Mouse (Mus musculus): ENCODE data around the gene Cryba1. TPM values are rescaled to one million over a fixed set of nuclear protein-coding genes. Genes with fewer than 3 reads are reported as not detected.

Gene Cryba1
- total and polyA plus RNA-seq, 2 experiments: not detected

DNA sequence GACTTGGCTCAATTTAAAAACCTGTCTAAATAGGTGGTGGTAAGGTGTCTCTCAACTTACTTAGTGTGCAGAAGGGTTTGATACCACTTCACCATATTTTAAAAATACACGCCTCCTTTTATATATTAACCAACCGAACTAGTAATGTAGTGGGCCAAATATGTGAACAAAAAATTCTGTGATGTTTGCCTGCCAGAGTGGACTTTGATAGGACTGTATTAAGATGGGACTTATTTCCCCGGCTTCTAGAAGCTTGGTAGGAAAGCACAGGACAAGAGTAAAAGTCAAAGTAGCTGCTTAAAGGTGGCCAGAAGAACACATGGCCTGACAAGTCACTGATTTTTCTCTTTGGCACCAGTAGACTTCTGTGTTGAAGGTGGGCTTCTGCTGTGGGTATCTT, 11.3 kb downstream of the Cryba1 start:
- H3K4me1 ChIP-seq (ENCODE audit: control insufficient read depth, insufficient read depth, low read length): peaks cover 3% of the 10 kb centered on the region; the same call in 1 of the 2 replicates
- WGBS: 38% methylated on average over 3 of the region's 3 CpGs
- no peaks in the 10 kb centered on the region for H3K27me3 ChIP-seq (ENCODE audit: control insufficient read depth, insufficient read depth, low read length)
- no peak overlapping the region for H3K9ac ChIP-seq (ENCODE audit: low read depth, low read length)
- no peak overlapping the region for H3K27ac ChIP-seq (replicated peaks; ENCODE audit: insufficient read depth, low read depth, low read length)
- no peak overlapping the region for H3K4me3 ChIP-seq (ENCODE audit: insufficient read depth, low read depth, low read length)
- TF ChIP-seq CTCF (IDR thresholded peaks at IDR 0.05; ENCODE audit: low read depth, low read length) (no peak), POLR2A (IDR thresholded peaks at IDR 0.05; ENCODE audit: extremely low read depth, insufficient read depth, low read length) (no peak)
- peak; percentile 31 for DNase-seq (ENCODE audit: extremely low read depth, low read depth, low spot score)
- H3K36me3 ChIP-seq (ENCODE audit: control insufficient read depth, insufficient read depth, low read length): peaks cover 27% of the 10 kb centered on the region
- no peaks in the 10 kb centered on the region; the same call in 1 of the 2 replicates for H3K79me2 ChIP-seq (ENCODE audit: control insufficient read depth, insufficient read depth, low read length)

DNA sequence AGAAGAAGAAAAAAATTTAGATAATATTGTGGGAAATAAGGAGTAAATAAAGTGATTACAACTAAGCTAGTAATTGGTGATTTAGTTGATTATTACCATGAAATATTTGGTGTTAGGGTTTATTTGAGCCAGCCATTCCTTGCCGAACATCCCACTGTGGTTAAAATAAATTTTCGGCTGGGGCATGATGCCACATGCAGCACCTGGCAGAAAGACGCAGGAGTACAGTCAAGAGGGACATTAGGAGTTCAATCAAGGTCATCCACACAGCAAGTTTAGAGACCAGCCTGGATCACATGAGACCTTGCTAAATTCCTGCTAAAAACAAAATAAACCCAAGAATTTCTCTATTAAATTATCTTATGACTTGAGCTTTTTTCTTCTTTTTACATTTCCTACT, 16.0 kb downstream of the Cryba1 start:
- DNase-seq (ENCODE audit: extremely low read depth, low read depth, low spot score): peak; percentile 31
- Histone ChIP-seq H3K27me3 (ENCODE audit: control insufficient read depth, insufficient read depth, low read length) (no peaks in the 10 kb centered on the region), H3K9ac (ENCODE audit: low read depth, low read length) (no peak overlapping the region), H3K4me1 (ENCODE audit: control insufficient read depth, insufficient read depth, low read length) (peaks cover 3% of the 10 kb centered on the region; the same call in 1 of the 2 replicates), H3K4me3 (ENCODE audit: insufficient read depth, low read depth, low read length) (no peak overlapping the region), H3K36me3 (ENCODE audit: control insufficient read depth, insufficient read depth, low read length) (peaks cover 44% of the 10 kb centered on the region), H3K79me2 (ENCODE audit: control insufficient read depth, insufficient read depth, low read length) (no peaks in the 10 kb centered on the region; the same call in 1 of the 2 replicates), H3K27ac (replicated peaks; ENCODE audit: insufficient read depth, low read depth, low read length) (no peak overlapping the region)
- WGBS: 25% methylated on average over 3 of the region's 3 CpGs
- TF ChIP-seq POLR2A (IDR thresholded peaks at IDR 0.05; ENCODE audit: extremely low read depth, insufficient read depth, low read length): no peak
- no peak for TF ChIP-seq CTCF (IDR thresholded peaks at IDR 0.05; ENCODE audit: low read depth, low read length)

DNA sequence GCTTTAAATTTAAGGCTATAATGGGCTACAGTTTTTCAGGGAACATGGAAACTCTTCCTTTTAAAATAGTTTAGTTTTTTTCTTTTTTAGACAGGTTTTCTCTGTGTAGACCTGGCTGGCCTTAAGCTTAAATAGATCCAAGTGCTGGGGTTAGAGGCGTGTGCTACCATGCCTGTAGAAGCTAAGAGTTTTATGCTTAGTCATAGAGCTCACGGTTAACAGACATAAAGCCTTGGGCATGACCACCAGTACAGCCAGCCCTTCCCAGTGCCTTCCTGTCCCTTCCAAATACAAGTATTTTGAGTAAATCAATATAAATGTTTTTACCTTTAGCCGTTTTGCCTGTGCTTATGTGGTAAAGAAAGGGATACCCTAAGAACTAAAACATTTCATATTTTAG, 19.2 kb downstream of the Cryba1 start:
- peaks cover 4% of the 10 kb centered on the region for H3K4me1 ChIP-seq (ENCODE audit: control insufficient read depth, insufficient read depth, low read length)
- H3K36me3 ChIP-seq (ENCODE audit: control insufficient read depth, insufficient read depth, low read length): peaks cover 33% of the 10 kb centered on the region
- no peak overlapping the region for H3K9ac ChIP-seq (ENCODE audit: low read depth, low read length)
- TF ChIP-seq CTCF (IDR thresholded peaks at IDR 0.05; ENCODE audit: low read depth, low read length): no peak
- TF ChIP-seq POLR2A (IDR thresholded peaks at IDR 0.05; ENCODE audit: extremely low read depth, insufficient read depth, low read length): no peak
- 78% methylated on average over 3 of the region's 3 CpGs for WGBS
- no peak overlapping the region for H3K27ac ChIP-seq (replicated peaks; ENCODE audit: insufficient read depth, low read depth, low read length)
- no peaks in the 10 kb centered on the region; the same call in 1 of the 2 replicates for H3K79me2 ChIP-seq (ENCODE audit: control insufficient read depth, insufficient read depth, low read length)
- no peak overlapping the region for H3K4me3 ChIP-seq (ENCODE audit: insufficient read depth, low read depth, low read length)
- H3K27me3 ChIP-seq (ENCODE audit: control insufficient read depth, insufficient read depth, low read length): no peaks in the 10 kb centered on the region
- no peak for DNase-seq (ENCODE audit: extremely low read depth, low read depth, low spot score)

DNA sequence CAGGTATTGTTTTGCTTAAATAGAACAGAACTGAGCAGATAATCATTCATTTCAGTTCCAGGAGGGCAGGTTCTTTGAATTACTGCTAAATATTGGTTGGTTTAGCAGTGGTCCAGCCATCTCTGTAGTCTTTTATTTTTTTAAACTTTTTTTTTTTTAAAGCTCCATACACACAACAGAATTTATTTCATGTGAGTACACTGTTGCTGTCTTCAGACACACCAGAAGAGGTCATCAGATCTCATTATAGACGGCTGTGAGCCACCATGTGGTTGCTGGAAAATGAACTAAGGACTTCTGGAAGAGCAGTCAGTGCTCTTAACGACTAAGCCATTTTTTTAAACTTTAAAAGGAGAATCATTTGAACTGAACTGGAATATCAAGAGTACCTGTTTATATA, 27.9 kb downstream of the Cryba1 start:
- peaks cover 7% of the 10 kb centered on the region; the same call in 1 of the 2 replicates for H3K4me1 ChIP-seq (ENCODE audit: control insufficient read depth, insufficient read depth, low read length)
- H3K36me3 ChIP-seq (ENCODE audit: control insufficient read depth, insufficient read depth, low read length): peaks cover 38% of the 10 kb centered on the region
- WGBS: 9% methylated on average over 2 of the region's 2 CpGs
- no peak overlapping the region for H3K9ac ChIP-seq (ENCODE audit: low read depth, low read length)
- no peak overlapping the region for H3K27ac ChIP-seq (replicated peaks; ENCODE audit: insufficient read depth, low read depth, low read length)
- DNase-seq (ENCODE audit: extremely low read depth, low read depth, low spot score): no peak
- peaks cover 11% of the 10 kb centered on the region; the same call in 1 of the 2 replicates for H3K79me2 ChIP-seq (ENCODE audit: control insufficient read depth, insufficient read depth, low read length)
- no peaks in the 10 kb centered on the region for H3K27me3 ChIP-seq (ENCODE audit: control insufficient read depth, insufficient read depth, low read length)
- no peak for TF ChIP-seq CTCF (IDR thresholded peaks at IDR 0.05; ENCODE audit: low read depth, low read length)
- TF ChIP-seq POLR2A (IDR thresholded peaks at IDR 0.05; ENCODE audit: extremely low read depth, insufficient read depth, low read length): no peak
- H3K4me3 ChIP-seq (ENCODE audit: insufficient read depth, low read depth, low read length): no peak overlapping the region

DNA sequence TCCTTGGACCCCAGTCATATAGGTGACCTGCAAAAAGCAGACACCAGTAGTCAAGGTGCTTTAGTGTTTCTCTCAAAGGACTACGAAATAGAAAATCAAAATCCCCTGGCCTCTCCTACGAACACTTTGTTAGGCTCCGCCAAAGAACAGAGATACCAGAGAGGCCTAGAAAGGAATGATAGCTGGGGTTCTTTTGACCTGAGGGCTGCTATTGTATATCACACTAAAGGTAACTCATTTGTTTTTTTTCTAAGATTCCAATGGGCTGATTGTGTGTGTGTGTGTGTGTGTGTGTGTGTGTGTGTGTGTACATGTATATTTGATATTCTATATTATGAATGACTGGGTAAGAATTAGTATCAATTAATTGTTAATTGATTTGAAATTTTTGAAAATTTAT, 32.1 kb downstream of the Cryba1 start:
- peaks cover 39% of the 10 kb centered on the region for H3K36me3 ChIP-seq (ENCODE audit: control insufficient read depth, insufficient read depth, low read length)
- WGBS: 92% methylated on average over 3 of the region's 3 CpGs

DNA sequence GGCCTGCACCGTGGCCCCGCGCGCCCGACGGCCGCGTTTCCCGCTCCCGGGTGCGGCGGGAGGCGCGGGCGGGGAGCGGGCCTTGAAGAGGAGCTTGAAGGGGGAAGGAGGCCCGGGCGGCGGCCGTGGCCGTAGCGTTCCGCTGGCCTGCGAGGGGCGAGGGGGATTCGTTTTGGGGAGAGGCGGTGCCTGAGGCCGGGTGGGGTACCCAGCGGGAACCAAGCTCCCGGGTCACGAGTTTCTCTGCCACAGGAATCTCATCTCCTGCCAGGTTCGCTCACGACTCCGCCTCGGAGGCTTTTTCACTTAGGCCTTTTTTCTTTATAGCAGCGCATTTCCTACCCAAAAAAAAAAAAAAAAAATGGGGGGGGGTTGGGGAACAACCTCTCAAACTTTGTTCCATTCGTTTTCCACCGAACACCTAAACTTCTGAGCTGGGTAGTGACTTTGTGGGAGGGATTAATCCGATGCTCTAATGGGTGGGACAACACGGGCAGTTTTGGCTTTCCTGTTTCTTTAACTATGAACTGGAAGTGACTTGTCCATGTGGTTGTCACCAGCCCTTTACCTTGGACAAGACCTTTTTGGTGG, 37.4 kb downstream of the Cryba1 start:
- Histone ChIP-seq H3K27me3 (ENCODE audit: control insufficient read depth, insufficient read depth, low read length) (no peaks in the 10 kb centered on the region), H3K79me2 (ENCODE audit: control insufficient read depth, insufficient read depth, low read length) (peaks cover 18% of the 10 kb centered on the region), H3K9ac (ENCODE audit: low read depth, low read length) (peak overlapping the region; percentile 100), H3K27ac (replicated peaks; ENCODE audit: insufficient read depth, low read depth, low read length) (peak overlapping the region; percentile 96), H3K4me1 (ENCODE audit: control insufficient read depth, insufficient read depth, low read length) (peaks cover 7% of the 10 kb centered on the region), H3K4me3 (ENCODE audit: insufficient read depth, low read depth, low read length) (peak overlapping the region; percentile 91), H3K36me3 (ENCODE audit: control insufficient read depth, insufficient read depth, low read length) (peaks cover 17% of the 10 kb centered on the region)
- peak; percentile 59 for DNase-seq (ENCODE audit: extremely low read depth, low read depth, low spot score)
- no peak for TF ChIP-seq POLR2A (IDR thresholded peaks at IDR 0.05; ENCODE audit: extremely low read depth, insufficient read depth, low read length)
- TF ChIP-seq CTCF (IDR thresholded peaks at IDR 0.05; ENCODE audit: low read depth, low read length): no peak
- WGBS: under 1% methylated on average over 39 of the region's 40 CpGs

More for the DNA sequence above, 32.1 kb downstream of the Cryba1 start:
- Histone ChIP-seq H3K27ac (replicated peaks; ENCODE audit: insufficient read depth, low read depth, low read length) (no peak overlapping the region), H3K9ac (ENCODE audit: low read depth, low read length) (no peak overlapping the region), H3K4me3 (ENCODE audit: insufficient read depth, low read depth, low read length) (no peak overlapping the region), H3K79me2 (ENCODE audit: control insufficient read depth, insufficient read depth, low read length) (peaks cover 15% of the 10 kb centered on the region; the same call in 1 of the 2 replicates), H3K4me1 (ENCODE audit: control insufficient read depth, insufficient read depth, low read length) (peaks cover 14% of the 10 kb centered on the region), H3K27me3 (ENCODE audit: control insufficient read depth, insufficient read depth, low read length) (no peaks in the 10 kb centered on the region)
- no peak for DNase-seq (ENCODE audit: extremely low read depth, low read depth, low spot score)
- TF ChIP-seq CTCF (IDR thresholded peaks at IDR 0.05; ENCODE audit: low read depth, low read length): no peak
- no peak for TF ChIP-seq POLR2A (IDR thresholded peaks at IDR 0.05; ENCODE audit: extremely low read depth, insufficient read depth, low read length)
